Mouse (Mus musculus) liver, postnatal 0 days (tissue): Measurements from ENCODE around the gene Tfap2c.

Source experiments
- CTCF ChIP-seq: sonication (generic); IDR thresholded peaks from 2 replicates; pipeline ENCODE4 v1.5.1; 2016; ENCODE audit warnings: antibody characterized with exemption, low read depth
- EP300 ChIP-seq: IDR thresholded peaks from 2 replicates; pipeline ENCODE4 v1.6.1; 2016; ENCODE audit warnings: antibody characterized with exemption, low read depth, mild to moderate bottlenecking

DNA sequence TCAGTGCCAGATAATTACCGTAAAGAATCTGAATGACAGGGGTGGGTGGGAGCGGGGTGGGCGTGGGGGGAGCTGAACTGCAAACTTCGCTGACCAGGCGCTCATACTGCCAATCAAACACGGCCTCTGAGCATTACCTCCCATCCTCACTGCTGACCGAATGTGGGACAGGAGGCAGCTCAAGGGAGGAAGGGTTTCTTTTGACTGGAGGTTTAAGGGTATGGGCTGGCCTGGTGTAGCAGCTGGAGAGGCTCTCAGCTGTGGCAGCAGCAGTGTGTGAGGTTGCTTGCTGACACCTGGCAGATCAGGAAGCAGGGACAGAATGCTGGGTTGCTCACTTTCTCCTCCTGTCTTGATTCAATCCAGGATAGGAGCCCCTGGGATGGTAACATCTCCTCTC lies 33.9 kb downstream of the Tfap2c start:
- TF ChIP-seq EP300: no peak
- TF ChIP-seq CTCF: no peak
